Mouse (Mus musculus) olfactory bulb, adult 2 months (tissue): ENCODE data around the gene Olfr692.

Experiments used
- CTCF ChIP-seq: fragments of 200-500 bp; IDR thresholded peaks from 2 replicates; pipeline ENCODE4 v1.5.1; 2012; ENCODE audit warnings: low read depth, mild to moderate bottlenecking, low read length, moderate library complexity; ENCODE audit not compliant: insufficient read depth
- POLR2A ChIP-seq: fragments of 200-500 bp; IDR thresholded peaks from 2 replicates; pipeline ENCODE4 v1.6.1; 2012; ENCODE audit warnings: mild to moderate bottlenecking, low read depth, low read length, moderate library complexity; ENCODE audit not compliant: insufficient read depth

DNA sequence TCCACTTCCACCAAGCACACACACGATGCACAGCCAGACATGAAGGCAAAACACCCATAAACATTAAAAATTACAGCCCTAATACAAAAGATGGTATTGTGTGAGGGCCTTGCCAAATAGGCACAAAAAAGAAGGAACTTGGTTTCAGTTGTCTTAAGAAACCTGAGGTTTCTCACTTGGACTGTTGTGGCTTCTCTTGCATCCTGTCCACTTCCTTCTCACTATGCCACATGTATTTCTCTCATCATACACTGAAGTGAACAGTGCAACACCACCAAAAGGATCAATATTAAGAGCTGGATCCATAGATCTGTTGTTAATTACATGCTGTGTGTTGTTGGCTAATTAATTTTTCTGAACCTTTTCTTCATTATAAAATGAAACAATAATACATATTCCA lies 4.9 kb downstream of the Olfr692 start:
- TF ChIP-seq CTCF (no peak), POLR2A (no peak)
